Mouse (Mus musculus) layer of hippocampus, adult 8-10 months (tissue): Measurements from ENCODE around the gene Arl2. TPM values are rescaled to one million over a fixed set of nuclear protein-coding genes. Genes with fewer than 3 reads are reported as not detected.
"Not testable (repeated sequence)": the region's sequence is repeated elsewhere in the genome, so short reads cannot be mapped to it uniquely, and the experiment has no call there.

Source experiments
- DNase-seq, 2 experiments: peaks; one replicate each; pipeline ENCODE4 v3.0.0; 2022; ENCODE audit warnings: low spot score in 2 of 2
- total RNA-seq, 4 experiments: library from RNA; stranded (reverse); gene quantifications; 2 replicates each; pipeline ENCODE4 v1.2.4; 2022

The Arl2 gene
- 10 to 100 TPM; 79.8 to 93.3 (median 85.0) TPM for total RNA-seq

DNA sequence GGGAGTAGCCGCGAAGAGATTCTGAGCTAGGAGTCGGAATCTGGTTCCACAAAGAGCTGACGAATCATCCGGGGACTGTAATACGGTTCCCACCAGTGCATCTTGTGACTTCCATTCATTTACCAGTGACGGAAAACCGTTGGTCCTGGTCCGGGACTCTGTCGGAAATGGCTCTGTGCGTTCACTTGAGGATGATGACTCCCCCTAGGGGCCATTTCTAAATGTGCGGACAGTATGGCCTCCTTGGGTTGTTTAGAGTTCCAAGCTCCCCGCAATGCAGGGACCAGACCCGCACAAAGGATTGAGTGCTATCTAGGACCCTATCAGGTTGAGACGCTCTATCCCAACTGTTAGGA, at the start of gene Arl2:
Gene Arl2, minus strand, starts transcription at position 155 of the 356 bp plus-strand sequence.
- DNase-seq, result peak; percentile 76 to 87

DNA sequence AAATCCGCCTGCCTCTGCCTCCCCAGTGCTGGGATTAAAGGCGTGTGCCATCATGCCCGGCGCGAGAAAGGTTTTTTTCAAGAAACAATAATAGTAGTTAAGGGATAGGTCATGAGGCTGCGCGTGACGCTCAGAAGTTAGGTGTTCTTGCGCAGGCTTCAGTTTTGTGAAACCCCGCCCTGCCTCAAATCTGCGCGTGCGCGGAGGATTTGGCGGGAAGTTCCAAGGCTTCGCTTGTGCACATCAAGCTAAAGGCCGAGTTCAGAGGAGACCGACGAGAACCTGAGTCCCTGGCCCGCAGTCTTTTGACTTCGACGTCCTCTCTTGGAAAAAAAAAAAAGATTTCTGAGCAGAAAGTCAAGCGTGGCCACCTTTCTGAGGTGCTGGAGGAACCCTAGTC, 42.8 kb upstream of the Arl2 start, which contains the start of gene Majin:
Gene Majin, plus strand, starts transcription at position 258 of the 400 bp plus-strand sequence.
- no peak for DNase-seq

DNA sequence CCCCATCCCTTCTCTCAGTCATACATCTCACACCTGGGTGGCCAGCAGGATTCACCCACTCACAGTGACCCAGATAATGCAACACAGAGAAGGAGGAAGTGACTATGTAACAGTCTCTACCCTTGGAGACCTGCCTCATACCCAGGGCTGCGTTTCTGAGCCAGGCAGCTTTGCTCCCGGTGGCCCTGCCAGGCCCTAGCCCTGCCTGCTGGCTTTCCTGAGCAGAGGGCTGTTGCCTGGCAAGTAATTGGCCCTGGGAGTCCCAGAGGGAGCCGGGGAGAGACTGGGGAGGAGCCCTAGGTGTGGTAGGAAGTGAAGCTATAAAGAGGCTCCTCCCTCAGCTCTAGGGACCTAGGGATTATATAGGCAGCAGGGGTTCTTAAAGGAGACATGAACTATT, 41.2 kb upstream of the Arl2 start:
- DNase-seq, result no peak

DNA sequence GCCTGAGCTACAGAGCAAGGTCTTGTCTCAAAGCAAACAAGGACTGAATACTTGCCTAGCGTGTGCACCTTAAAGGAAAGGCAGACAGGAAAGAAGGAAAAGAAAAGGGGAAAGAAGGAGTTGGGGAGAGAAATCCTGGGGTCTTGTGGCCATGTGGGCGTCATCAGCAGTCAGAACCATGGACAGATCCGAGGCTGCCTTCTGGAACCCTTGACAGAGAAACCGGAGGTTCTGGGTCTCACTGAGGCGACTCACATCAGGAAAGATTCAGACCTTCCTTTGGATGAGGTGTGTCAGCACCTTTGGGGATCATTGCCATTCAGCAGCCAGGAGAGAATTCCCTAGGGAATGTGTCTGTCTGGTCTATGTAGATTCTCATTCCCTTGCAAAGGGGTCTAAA, 40.3 kb upstream of the Arl2 start:
- no peak for DNase-seq

DNA sequence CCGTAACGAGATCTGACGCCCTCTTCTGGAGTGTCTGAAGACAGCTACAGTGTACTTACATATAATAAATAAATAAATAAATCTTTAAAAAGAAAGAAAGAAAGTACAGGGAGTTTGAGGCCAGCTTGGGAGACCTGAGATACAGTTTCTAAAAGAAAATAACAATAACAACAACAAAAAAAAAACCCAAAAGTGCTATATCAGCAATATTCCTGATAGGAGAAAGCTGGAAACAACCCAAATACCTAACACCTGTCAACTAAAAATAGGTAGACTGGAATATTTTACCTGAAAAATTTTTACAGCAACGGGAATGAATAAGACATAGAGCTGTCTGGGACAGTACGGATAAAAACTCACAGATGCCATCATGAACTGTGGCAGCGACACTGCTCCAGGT, 37.4 kb upstream of the Arl2 start:
- DNase-seq, result no peak

DNA sequence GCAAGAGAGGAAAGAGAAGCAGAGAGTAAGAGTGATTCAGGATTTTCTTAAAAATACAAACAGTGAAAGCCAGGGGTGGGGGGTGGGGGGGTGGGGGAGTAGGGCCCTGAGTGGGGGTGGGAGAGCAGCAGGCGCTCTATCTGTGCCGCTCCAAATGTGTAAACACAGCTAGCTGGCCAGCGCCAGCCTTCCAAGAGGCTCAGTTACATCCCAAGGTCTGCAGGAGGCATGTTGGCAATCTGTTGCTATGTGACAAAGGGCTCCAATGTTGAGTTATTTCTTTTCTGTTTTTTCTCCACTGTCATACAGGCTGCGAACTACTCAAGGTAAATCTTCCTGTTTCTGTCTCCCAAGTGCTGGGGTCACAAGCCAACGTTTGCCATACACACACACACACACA, 33.4 kb upstream of the Arl2 start:
- no peak for DNase-seq

DNA sequence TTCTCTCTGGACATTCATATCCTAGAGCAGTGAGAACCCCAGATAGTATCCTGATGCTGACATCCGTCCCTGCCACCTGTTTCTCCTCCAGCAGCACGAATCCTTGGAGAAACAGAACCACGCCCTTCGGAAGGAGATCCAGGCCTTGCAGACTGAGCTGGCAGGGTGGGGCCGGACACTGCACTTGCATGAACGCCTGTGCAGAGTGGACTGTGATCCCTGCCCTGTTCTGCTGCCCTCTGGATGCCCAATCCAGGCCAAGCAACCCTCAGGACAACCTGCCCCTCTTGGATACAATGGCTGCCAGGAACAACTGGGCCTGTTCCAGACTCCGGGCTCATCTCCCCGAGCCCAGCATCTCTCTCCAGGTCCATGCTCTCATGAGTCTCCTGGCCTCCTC, 29.9 kb upstream of the Arl2 start:
- DNase-seq, result no peak

DNA sequence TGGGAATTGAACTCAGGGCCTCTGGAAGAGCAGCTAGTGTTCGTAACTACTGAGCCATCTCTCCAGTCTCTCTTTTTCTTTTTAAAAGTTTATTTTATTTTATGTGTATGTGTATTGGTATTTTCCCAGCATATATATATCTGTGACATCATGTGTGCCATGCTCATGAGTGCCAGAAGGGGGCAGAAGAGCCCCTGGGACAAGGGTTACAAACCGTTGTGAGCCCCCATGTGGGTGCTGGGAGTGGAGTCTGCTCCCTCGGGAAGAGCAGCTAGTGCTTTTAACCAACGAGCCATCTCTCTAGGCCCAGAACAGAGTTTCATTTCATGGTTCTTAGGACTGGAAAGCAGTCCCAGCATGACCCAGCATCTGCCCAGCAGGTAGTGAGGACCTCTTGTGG, 25.4 kb upstream of the Arl2 start:
- no peak for DNase-seq

DNA sequence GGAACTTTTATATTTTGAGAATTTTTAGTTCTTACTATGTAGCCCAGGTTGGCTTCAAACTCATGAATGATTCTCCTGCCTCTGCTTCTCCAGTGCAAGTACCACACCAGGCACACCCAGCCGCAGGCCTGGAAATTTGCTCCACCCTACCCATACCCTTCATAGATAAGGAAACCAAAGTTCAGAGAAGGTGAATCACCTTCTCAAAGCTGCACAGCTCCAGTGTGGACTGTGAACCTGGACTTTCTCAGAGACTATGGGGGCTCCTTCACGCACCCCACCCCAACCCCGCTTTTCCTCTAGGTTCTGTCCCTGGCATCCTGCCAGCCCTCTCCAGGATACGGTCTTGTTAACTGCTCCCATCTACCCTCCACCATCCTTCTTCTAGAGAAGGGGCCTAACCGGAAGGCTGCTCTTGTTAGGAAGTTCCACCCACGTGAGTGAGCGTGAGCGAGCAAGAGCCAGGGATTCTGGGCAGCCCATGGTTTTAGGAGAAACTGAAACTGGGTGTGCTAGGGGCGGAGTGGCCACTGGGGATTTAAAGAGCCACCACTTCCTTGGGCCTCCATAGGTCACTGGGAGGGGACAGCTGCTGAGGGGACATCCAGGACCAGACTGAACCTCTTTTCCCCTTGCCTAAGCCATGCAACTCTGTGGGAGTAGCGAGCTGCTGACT, 22.7 kb upstream of the Arl2 start:
- DNase-seq, result no peak

DNA sequence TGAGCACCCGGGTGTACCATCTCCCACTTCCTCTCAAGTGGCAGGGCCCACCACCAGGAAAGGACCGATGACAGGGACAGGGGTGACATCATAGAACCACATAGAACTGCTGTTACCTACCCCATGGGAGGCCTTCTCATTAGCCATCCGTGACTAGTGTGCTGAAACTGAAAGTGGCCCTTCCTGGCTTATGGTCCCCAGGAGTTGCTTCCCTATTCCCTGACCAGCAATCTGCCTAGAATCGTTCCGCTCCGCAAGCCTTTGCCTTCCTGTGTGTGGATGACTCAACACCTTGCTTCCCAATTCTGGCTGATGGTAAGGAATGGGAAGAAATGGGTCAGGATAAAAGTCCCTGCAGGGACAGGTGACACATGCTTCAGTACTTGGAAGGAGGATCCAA, 15.9 kb upstream of the Arl2 start:
- DNase-seq, result no peak

DNA sequence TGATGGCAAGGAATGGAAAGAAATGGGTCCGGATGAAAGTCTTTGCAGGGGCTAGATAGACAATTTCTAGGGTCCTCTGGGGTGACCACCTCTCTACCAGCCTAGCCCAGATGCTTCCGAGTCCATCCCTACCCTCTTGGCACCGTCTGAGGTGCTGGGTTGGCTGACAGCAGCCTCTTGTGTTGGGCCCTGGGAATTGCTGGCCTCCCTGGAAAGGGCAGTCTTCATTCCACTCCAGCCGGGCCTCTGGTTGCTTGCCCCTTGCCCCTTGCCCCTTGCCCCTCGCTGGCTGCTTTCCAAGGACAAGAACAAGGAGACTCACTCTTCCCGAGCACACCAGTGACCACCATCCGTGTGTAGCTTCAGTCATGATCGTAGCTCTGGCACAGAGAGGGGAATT, 15.0 kb upstream of the Arl2 start:
- DNase-seq, result no peak

DNA sequence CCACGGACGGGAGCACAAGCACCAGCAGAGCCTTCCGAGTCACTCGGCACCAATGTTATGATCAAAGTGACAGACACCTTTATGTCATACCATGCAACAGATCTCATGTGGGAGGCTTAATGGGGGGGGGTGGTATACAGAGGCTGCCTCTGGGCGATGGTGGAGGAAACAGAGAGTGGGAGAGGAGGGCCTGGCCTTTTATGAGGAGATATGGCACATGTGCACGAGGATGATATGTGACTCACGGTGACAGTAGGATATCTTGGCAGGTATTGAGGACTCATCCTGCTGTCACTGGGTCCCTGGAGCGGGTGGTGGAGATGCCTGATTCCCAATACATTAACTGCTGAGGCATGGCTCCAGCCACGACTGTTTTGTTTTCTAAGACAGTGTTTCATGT, 13.8 kb upstream of the Arl2 start:
- no peak for DNase-seq

DNA sequence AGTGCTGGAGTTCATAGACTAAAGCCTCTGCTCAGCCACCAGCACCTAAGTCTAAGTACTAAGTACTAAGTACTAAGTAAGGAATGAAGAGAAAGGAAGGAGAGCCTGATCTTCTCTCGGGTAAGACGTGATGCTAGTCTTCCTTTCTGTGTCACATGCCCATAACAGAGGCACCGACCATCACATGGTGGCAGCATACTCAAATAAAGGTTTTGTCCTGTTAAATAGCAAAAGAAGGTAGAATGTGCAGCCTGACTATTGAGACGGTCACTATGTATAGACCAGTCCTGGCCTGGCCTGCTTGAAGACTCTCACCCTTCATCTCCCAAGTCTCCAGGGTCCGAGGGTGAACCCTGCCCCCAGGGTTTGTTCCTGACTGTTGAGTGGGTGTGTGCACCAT, 3.5 kb upstream of the Arl2 start:
- DNase-seq, result no peak

DNA sequence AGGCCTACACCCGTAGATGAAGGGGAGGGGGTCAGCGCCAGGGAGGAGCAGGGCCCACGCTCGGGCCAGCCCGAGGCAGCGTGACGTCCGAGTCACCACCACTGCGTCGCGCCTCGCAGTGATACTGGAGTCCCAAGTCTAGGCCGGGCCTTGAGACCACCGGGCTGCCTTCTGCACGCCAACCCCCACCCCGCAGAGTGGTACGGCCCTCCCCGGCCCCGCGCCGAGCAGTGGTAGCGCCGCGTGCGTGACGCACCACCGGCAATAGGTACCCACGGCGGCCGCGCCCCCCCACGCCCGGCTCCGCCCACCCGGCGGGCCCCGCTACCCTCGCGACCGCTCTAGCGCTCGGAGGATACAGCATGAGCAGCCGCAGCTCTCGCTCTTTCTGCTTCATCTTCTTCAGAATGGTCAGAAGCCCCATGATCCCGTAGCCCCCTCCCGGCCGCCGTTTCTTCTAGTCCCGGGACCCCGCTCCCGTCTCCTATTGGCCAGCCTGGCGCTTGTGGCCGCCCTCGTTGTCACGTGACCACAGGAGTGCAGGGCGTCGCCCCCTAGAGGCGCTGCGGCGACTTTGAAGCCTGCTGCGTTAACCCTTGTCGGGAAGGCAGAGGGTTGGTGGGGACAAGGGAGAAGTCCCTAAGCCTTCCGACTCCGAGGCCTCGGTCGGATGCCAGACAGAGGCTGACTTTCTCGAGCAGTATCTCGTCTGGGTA, 512 bp downstream of the Arl2 start, which contains the start of gene Batf2:
Gene Batf2, plus strand, starts transcription at position 306 of the 716 bp plus-strand sequence.
- DNase-seq, result peak; percentile 91 to 92

DNA sequence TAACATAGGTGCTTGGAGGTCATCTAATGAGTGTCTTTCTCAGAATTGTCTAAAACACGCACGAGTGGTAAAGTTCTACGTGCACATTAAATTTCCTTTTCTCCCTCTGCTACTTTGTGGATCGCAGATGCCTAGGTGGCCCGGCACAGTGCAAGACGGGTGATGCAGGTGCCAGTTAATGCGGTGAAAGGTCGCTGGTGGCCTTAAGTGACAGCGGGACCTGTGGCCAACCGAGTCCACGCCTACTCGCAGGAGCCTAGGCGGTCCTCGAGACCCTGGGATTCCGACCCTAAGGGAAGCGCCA, 1.0 kb downstream of the Arl2 start:
- DNase-seq, result no peak

DNA sequence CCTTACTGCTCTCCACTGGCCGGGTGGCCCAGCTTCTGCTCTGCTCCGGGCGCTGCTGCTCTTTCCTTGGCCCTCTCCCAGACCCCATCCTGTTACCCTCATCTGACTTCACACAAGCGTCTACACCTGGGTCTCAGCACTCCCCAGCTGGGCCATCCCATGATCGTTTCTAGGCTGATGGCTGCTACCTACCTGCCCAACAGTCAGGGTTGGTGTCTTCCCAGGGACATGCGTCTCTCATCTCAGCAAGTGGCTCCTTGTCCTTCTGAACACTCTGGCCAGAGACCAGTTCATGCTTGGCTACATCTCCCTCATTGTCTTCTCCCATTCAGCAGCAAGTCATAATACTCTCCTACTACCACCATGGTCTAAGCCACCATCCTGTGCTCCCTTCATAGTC, 1.6 kb downstream of the Arl2 start:
- DNase-seq, result no peak

DNA sequence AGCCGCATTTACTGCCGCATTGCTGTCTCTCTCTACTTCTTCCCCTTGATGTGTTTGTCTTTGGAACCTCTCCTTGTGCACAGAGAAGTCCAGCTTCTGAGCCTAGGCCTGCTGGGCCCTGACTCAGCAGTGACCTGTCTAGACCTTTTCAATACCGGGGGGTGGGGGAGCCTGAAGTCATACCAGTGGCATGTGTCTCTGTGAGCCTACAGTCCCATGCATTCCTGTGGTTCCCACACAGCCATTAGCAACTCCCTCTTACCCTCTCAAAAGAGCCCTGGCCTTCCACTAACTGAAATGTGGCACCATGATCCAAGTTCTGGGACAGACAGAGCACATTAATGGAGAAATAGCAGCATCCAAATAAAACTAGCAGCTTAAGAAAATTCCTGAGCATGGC, 5.0 kb downstream of the Arl2 start:
- DNase-seq, result no peak

DNA sequence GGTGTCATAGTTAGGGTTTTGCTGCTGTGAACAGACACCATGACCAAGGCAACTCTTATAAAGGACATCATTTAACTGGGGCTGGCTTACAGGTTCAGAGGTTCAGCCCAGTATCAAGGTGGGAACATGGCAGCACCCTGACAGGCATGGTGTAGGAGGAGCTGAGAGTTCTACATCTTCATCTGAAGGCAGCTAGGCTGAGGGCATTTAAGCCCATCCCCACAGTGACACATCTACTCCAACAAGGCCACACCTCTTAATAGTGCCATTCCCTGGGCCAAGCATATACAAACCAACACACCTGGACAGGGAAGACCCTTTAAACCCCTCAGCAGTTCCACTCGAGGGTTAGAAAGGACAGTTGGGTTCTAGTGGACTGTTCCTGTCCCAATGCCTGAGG, 8.2 kb downstream of the Arl2 start:
- DNase-seq, result not testable (repeated sequence)

DNA sequence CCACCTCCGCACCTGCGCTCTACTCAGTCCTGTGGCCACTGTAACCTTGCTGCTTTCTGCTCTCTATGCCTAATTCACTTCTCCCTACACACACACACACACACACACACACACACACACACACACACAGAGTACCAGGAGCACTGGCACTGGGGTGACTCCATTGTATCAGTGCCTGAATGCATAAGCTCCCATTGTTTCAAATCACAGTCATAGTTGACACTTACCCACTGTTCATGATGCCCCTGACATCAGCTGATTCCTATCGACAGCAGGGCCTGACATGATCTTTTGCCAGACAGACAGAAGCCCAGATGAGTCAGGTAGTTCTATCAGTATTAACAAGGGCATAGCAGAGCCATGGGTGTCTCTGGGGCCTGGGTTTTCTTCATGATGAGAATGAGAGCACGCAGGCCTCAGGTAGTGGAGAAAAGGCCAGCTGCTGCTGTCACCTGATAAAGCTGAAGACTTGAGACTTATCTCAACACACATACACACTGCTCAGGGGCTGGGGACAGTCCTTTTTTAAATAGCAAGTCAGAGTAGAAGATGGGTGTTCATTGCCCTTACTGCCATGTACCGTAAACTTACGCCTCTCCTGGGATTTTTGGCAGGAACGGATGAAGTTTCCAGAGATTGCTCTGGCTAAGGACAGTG, 9.0 kb downstream of the Arl2 start:
- no peak for DNase-seq

DNA sequence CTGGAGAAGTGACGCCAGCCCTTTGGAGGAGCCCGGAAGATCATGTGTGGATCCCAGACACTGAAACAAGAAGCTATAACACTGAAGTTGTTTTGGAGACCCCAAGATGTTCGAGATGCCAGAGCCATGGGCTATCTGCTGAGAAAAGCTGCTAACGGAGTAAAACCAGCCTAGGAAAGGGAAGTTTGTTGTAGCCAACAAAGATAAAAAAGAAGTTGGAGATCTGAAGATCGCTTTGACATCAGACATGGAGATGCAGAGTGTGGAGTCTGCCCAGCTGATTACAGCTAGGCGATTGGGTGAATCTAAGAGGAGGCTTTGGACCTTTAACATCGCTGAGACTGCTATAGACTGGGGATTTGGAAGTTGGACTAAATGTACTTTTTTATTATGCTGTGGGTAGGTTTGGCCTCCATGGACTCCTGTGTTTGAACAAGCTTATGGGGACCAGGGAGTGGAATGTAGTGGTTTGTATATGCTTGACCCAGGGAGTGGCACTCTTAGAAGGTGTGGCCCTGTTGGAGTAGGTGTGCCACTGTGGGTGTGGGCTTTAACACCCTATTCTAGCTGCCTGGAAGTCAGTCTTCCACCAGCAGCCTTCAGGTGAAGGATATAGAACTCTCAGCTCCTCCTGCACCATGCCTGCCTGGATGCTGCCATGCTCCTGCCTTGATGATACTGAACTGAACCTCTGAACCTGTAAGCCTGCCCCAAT, 10.8 kb downstream of the Arl2 start:
- DNase-seq, result not testable (repeated sequence)

DNA sequence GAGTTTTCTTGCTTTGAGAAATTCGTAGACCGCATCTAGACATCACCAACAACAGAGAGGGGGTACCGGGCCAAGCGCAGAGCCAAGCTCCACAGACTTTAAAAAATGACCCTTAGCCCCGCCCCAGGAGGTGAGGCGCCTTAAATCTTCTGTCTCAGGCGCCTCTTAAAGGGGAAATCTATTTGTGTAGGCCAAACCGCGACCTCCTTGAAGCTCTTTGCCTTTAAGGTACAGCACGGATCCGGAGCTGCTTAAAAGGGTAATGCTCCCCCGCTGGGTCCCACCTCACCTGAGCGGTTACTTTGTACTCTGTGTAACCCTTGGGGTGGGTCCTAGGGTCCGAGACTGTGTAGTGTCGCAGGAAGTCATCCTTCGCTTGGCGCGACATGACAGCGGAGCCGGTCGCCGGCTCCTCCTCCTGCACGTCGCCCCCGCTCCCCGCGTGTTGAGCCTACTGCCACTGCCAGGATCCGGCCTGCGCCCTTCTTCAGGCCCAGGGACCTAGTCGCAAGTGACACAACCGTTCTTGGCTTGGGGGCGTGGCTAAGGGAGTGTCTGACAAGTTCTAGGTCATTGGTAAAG, 13.5 kb downstream of the Arl2 start, which contains the start of gene Snx15:
Gene Snx15, minus strand, starts transcription at position 545 of the 582 bp plus-strand sequence.
- DNase-seq, result peak; percentile 94
